Mouse (Mus musculus) midbrain, embryonic 16.5 days (tissue): ENCODE data around the gene Nccrp1. TPM values are rescaled to one million over a fixed set of nuclear protein-coding genes. Genes with fewer than 3 reads are reported as not detected.

Experiments
- ATAC-seq: fragments of 200-750 bp; cut with Nextera tagmentation; 2 replicates; pipeline ENCODE4 v1.8.0; 2017; ENCODE audit warnings: moderate TSS enrichment
- H3K27ac ChIP-seq: fragments of 300-500 bp; sonication (generic); 2 replicates; pipeline ENCODE4 v1.5.1; 2014; ENCODE audit warnings: mild to moderate bottlenecking, low read length, mixed read lengths
- H3K27me3 ChIP-seq: fragments of 300-500 bp; sonication (generic); 2 replicates; pipeline ENCODE4 v1.6.1; 2014; ENCODE audit warnings: low read depth, low read length, mixed read lengths; ENCODE audit not compliant: control insufficient read depth, insufficient read depth
- H3K36me3 ChIP-seq: fragments of 300-500 bp; sonication (generic); 2 replicates; pipeline ENCODE4 v1.6.1; 2014; ENCODE audit warnings: mild to moderate bottlenecking, low read length, moderate library complexity, mixed read lengths; ENCODE audit not compliant: control insufficient read depth, insufficient read depth
- H3K4me1 ChIP-seq: fragments of 300-500 bp; sonication (generic); 2 replicates; pipeline ENCODE4 v1.6.1; 2014; ENCODE audit warnings: mild to moderate bottlenecking, low read length, mixed read lengths; ENCODE audit not compliant: control insufficient read depth, insufficient read depth
- H3K4me2 ChIP-seq: fragments of 300-500 bp; sonication (generic); 2 replicates; pipeline ENCODE4 v1.6.1; 2014; ENCODE audit warnings: mild to moderate bottlenecking, low read length, mixed read lengths
- H3K4me3 ChIP-seq: fragments of 300-500 bp; sonication (generic); 2 replicates; pipeline ENCODE4 v1.5.1; 2014; ENCODE audit warnings: low read depth, mild to moderate bottlenecking, low read length, moderate library complexity, mixed read lengths
- H3K9ac ChIP-seq: fragments of 300-500 bp; sonication (generic); 2 replicates; pipeline ENCODE4 v1.6.1; 2014; ENCODE audit warnings: low read depth, low read length, mixed read lengths
- H3K9me3 ChIP-seq: fragments of 300-500 bp; sonication (generic); replicated peaks from 2 replicates; pipeline ENCODE4 v1.6.1; 2014; ENCODE audit warnings: mild to moderate bottlenecking, low read length, mixed read lengths; ENCODE audit not compliant: control insufficient read depth, poor library complexity, severe bottlenecking
- WGBS: fragments of 180-500 bp; shearing (Covaris S2); extraction: QIAGEN DNeasy Blood & Tissue Kit; methylation state at CpG from one replicate; pipeline ENCODE4 v1.1.7; 2014; 5-methylcytosine and 5-hydroxymethylcytosine counted together
- polyA plus RNA-seq: library from polyadenylated mRNA; unstranded; fragments of >200 nt; fragmentation: Nextera tagmentation; extraction: Ambion mirVana; gene quantifications from 2 replicates; pipeline ENCODE4 v1.2.1, GENCODE M21; 2015

Nccrp1 gene
- polyA plus RNA-seq = 0.15 TPM in 1 of 2 replicates, not detected in the other

GRCm38 (mm10) chr7:28547154-28547553 lies at the start of gene Nccrp1:
Nccrp1 (minus strand) TSS chr7:28547254.
- H3K4me2 ChIP-seq = peak within 1 kb of the TSS; percentile 73
- H3K27ac ChIP-seq = no peak within 1 kb of the TSS
- ATAC-seq = no peak
- H3K36me3 ChIP-seq = no peaks in the 10 kb centered on the region
- peaks cover 15% of the 10 kb centered on the region; the same call in 1 of the 2 replicates for H3K4me1 ChIP-seq
- no peaks in the 10 kb centered on the region for H3K9me3 ChIP-seq
- 1% methylated on average over 5 of the region's 5 CpGs for WGBS
- peak within 1 kb of the TSS; percentile 37 for H3K4me3 ChIP-seq
- H3K27me3 ChIP-seq = peaks cover 24% of the 10 kb centered on the region
- peak within 1 kb of the TSS; percentile 60; the same call in 1 of the 2 replicates for H3K9ac ChIP-seq

- no peak overlapping the region; the same call in 1 of the 2 replicates for H3K4me3 ChIP-seq
- peak overlapping the region; percentile 64 for H3K4me2 ChIP-seq
- no peaks in the 10 kb centered on the region for H3K9me3 ChIP-seq
- no peak overlapping the region; the same call in 1 of the 2 replicates for H3K9ac ChIP-seq
- 81% methylated on average over 8 of the region's 8 CpGs for WGBS
- H3K36me3 ChIP-seq = no peaks in the 10 kb centered on the region
- no peak overlapping the region for H3K27ac ChIP-seq
- ATAC-seq = no peak
- no peaks in the 10 kb centered on the region for H3K27me3 ChIP-seq
- peaks cover 16% of the 10 kb centered on the region for H3K4me1 ChIP-seq
Measured at GRCm38 (mm10) chr7:28595751-28596435, 48.8 kb upstream of the Nccrp1 start.

- ATAC-seq = no peak
- Histone ChIP-seq H3K4me1 (peaks cover 15% of the 10 kb centered on the region), H3K27me3 (no peaks in the 10 kb centered on the region), H3K4me3 (no peak overlapping the region), H3K27ac (no peak overlapping the region), H3K36me3 (no peaks in the 10 kb centered on the region), H3K4me2 (no peak overlapping the region), H3K9me3 (no peaks in the 10 kb centered on the region), H3K9ac (0 out of 2 replicates have a peak overlapping the region, but pooled peaks have one; percentile 23)
- 65% methylated on average over 14 of the region's 14 CpGs for WGBS
Measured at GRCm38 (mm10) chr7:28593206-28594111, 46.4 kb upstream of the Nccrp1 start.

- ATAC-seq = no peak
- 86% methylated on average over 1 of the region's 1 CpGs for WGBS
- no peaks in the 10 kb centered on the region for H3K9me3 ChIP-seq
- peaks cover 9% of the 10 kb centered on the region for H3K4me1 ChIP-seq
- H3K4me2 ChIP-seq = no peak overlapping the region
- H3K36me3 ChIP-seq = no peaks in the 10 kb centered on the region
- H3K4me3 ChIP-seq = no peak overlapping the region
- no peak overlapping the region for H3K9ac ChIP-seq
- H3K27me3 ChIP-seq = no peaks in the 10 kb centered on the region
- no peak overlapping the region for H3K27ac ChIP-seq
Measured at GRCm38 (mm10) chr7:28591862-28592261, 44.8 kb upstream of the Nccrp1 start.

GRCm38 (mm10) chr7:28587644-28588043 lies 40.6 kb upstream of the Nccrp1 start:
- no peak overlapping the region for H3K4me2 ChIP-seq
- no peaks in the 10 kb centered on the region for H3K9me3 ChIP-seq
- H3K27ac ChIP-seq = no peak overlapping the region
- no peaks in the 10 kb centered on the region for H3K27me3 ChIP-seq
- no peaks in the 10 kb centered on the region for H3K36me3 ChIP-seq
- H3K4me1 ChIP-seq = no peaks in the 10 kb centered on the region; the same call in none of the 2 replicates
- H3K9ac ChIP-seq = 0 out of 2 replicates have a peak overlapping the region, but pooled peaks have one; percentile 8
- no peak overlapping the region for H3K4me3 ChIP-seq
- no peak for ATAC-seq

- Histone ChIP-seq H3K36me3 (no peaks in the 10 kb centered on the region), H3K27ac (no peak overlapping the region), H3K27me3 (no peaks in the 10 kb centered on the region), H3K9ac (0 out of 2 replicates have a peak overlapping the region, but pooled peaks have one; percentile 37), H3K4me2 (no peak overlapping the region), H3K4me3 (no peak overlapping the region), H3K9me3 (no peaks in the 10 kb centered on the region), H3K4me1 (no peaks in the 10 kb centered on the region; the same call in none of the 2 replicates)
- ATAC-seq = no peak
- WGBS = 52% methylated on average over 6 of the region's 6 CpGs
Measured at GRCm38 (mm10) chr7:28586663-28587411, 39.8 kb upstream of the Nccrp1 start.

GRCm38 (mm10) chr7:28585001-28585400 lies 37.9 kb upstream of the Nccrp1 start:
- no peak for ATAC-seq
- H3K4me1 ChIP-seq = no peaks in the 10 kb centered on the region; the same call in none of the 2 replicates
- H3K9me3 ChIP-seq = no peaks in the 10 kb centered on the region
- no peak overlapping the region for H3K27ac ChIP-seq
- H3K27me3 ChIP-seq = no peaks in the 10 kb centered on the region
- WGBS = 85% methylated on average over 6 of the region's 6 CpGs
- H3K9ac ChIP-seq = no peak overlapping the region
- H3K4me3 ChIP-seq = no peak overlapping the region
- no peaks in the 10 kb centered on the region for H3K36me3 ChIP-seq
- H3K4me2 ChIP-seq = no peak overlapping the region

- Histone ChIP-seq H3K9ac (no peak overlapping the region), H3K27me3 (no peaks in the 10 kb centered on the region), H3K4me3 (no peak overlapping the region), H3K9me3 (no peaks in the 10 kb centered on the region), H3K27ac (no peak overlapping the region), H3K36me3 (no peaks in the 10 kb centered on the region), H3K4me2 (no peak overlapping the region), H3K4me1 (peaks cover 4% of the 10 kb centered on the region)
- 79% methylated on average over 4 of the region's 4 CpGs for WGBS
- no peak for ATAC-seq
Measured at GRCm38 (mm10) chr7:28584468-28584867, 37.4 kb upstream of the Nccrp1 start.
